Mouse (Mus musculus): Measurements from ENCODE around the gene Myct1. TPM values are rescaled to one million over a fixed set of nuclear protein-coding genes. Genes with fewer than 3 reads are reported as not detected.

The Myct1 gene
- polyA plus RNA-seq, 1 experiment = 3.0 TPM

- no peak for DNase-seq (ENCODE audit: low spot score)
These were observed 21.8 kb downstream of the Myct1 start for GRCm38 (mm10) chr10:5615186-5616040.

DNA sequence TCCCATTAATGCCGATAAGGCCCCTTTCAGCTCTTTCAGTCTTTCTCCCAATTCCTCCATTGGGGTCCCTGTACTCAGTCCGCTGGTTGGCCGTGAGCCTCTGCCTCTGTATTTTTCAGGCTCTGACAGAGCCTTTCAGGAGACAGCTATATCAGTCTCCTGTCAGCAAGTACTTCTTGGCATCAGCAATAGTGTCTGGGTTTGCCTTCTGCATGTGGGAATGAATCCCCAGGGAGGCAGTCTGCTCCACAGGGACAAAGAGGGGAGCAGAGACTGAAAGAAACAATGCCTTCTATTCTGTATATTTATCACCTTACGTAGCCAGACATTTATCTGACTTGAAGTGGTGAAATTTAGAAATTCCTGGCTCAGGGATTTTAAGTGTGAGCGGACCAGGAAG, 32.7 kb downstream of the Myct1 start:
- no peak for DNase-seq (ENCODE audit: low spot score)

GRCm38 (mm10) chr10:5633672-5634200, 40.2 kb downstream of the Myct1 start:
- DNase-seq (ENCODE audit: low spot score) = no peak

- DNase-seq (ENCODE audit: low spot score) = no peak
These were observed 40.8 kb downstream of the Myct1 start for GRCm38 (mm10) chr10:5634336-5634735.

DNA sequence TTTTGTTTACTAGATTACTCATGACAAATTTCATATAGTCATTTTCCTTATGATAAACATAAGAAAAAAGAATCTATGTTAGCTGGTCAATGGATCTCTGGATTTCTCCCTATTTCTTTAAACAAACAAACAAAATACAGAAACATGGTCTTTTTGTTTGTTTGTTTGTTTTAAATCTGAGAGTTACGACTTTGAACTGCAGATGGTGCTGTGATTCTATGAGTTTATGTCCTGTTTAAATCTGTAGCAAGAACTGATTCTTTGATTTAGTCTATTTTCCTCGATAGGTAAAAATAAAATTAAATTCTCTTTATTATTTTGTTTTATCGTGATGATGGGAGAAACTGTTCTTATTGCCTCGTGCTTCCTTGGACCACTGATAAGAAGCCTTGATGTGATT, 43.7 kb downstream of the Myct1 start:
- no peak for DNase-seq (ENCODE audit: low spot score)

- no peak for DNase-seq (ENCODE audit: low spot score)
These were observed 45.5 kb downstream of the Myct1 start, which contains the start of gene Vip for GRCm38 (mm10) chr10:5639112-5639511. Gene Vip, plus strand, starts transcription at chr10:5639218.

Other genes with a start within 250 kb of the Myct1 start
- 28.3 and 39.1 TPM in 2 replicates for gene Syne1, start 42.3 kb upstream of the Myct1 start, polyA plus RNA-seq (2012; rRNA removed)
- gene Vip, start 45.4 kb downstream of the Myct1 start, polyA plus RNA-seq (2012; rRNA removed) = 1.2 and 1.3 TPM in 2 replicates
- gene Fbxo5, start 211.8 kb downstream of the Myct1 start, polyA plus RNA-seq (2012; rRNA removed) = 5.2 and 5.6 TPM in 2 replicates
- 5.8 and 7.4 TPM in 2 replicates for gene Mtrf1l, start 230.1 kb downstream of the Myct1 start, polyA plus RNA-seq (2012; rRNA removed)